Mouse (Mus musculus) erythroblast, embryonic 14.5 days (primary cell): ENCODE data around the gene Mrpl12. TPM values are rescaled to one million over a fixed set of nuclear protein-coding genes. Genes with fewer than 3 reads are reported as not detected.

Experiments used
- H3K27me3 ChIP-seq: 2 replicates; pipeline ENCODE4 v1.6.1; 2012; ENCODE audit warnings: inconsistent platforms; ENCODE audit not compliant: control insufficient read depth
- H3K36me3 ChIP-seq: 2 replicates; pipeline ENCODE4 v1.6.1; 2012; ENCODE audit warnings: mild to moderate bottlenecking, inconsistent platforms; ENCODE audit not compliant: control insufficient read depth
- H3K4me1 ChIP-seq: 2 replicates; pipeline ENCODE4 v1.6.1; 2012; ENCODE audit warnings: inconsistent platforms; ENCODE audit not compliant: control insufficient read depth
- H3K4me3 ChIP-seq: replicated peaks from 2 replicates; pipeline ENCODE3; 2012; ENCODE audit warnings: moderate library complexity, mild to moderate bottlenecking, inconsistent platforms
- H3K9me3 ChIP-seq: 2 replicates; pipeline ENCODE4 v1.6.1; 2012; ENCODE audit warnings: low read length, inconsistent platforms, mixed read lengths; ENCODE audit not compliant: control insufficient read depth
- GATA1 ChIP-seq: IDR thresholded peaks from 2 replicates; pipeline ENCODE4 v1.6.1; 2012; ENCODE audit warnings: low read length, inconsistent platforms, mixed read lengths
- TAL1 ChIP-seq: IDR thresholded peaks from 3 replicates; pipeline ENCODE4 v1.6.1; 2012; ENCODE audit warnings: low read length, inconsistent platforms, mixed read lengths
- polyA plus RNA-seq: library from polyadenylated mRNA; stranded (reverse); fragments of >175 nt; gene quantifications from 2 replicates; pipeline ENCODE4 v1.2.3, GENCODE M21; 2012

The Mrpl12 gene
- polyA plus RNA-seq, 1 experiment = 16.8 TPM

DNA sequence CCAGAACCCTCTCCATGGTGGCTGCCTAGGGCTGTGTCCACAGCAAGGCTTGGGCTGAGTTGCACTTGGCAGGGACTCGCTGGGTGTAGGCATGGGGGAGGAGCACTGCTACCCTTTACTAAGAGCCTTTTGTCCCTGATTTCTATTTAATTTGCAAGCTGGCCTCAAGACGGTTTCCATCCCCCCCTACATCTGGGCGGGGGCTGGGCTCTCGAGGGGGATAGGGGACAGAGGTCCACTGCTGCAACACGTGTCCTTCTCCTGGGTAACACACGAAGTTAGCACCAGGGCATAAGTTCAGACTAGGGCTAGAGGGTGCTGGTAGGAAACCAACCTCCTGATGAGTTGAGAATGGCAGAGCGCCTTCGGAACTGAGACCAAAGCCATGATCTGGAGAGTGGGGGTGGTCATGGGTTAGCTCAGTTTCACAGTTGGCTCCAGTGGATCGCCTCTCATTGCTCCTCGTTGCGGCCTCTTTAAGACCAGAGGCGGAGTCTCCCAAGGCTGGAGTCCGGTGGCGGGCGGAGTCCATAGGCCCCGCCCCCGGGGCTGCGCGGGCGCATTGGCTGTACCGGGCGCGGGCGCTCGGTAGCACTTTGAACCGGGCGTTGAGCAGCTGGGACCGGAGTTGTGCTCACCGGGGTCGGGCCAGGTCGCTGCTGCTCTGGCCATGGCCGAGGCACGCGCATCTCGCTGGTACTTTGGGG lies 7.1 kb downstream of the Mrpl12 start, which contains the start of gene Slc25a10:
TSS of gene Slc25a10 (plus strand) at position 524 of the 707 bp plus-strand sequence.
- peaks cover 71% of the 10 kb centered on the region for H3K36me3 ChIP-seq

DNA sequence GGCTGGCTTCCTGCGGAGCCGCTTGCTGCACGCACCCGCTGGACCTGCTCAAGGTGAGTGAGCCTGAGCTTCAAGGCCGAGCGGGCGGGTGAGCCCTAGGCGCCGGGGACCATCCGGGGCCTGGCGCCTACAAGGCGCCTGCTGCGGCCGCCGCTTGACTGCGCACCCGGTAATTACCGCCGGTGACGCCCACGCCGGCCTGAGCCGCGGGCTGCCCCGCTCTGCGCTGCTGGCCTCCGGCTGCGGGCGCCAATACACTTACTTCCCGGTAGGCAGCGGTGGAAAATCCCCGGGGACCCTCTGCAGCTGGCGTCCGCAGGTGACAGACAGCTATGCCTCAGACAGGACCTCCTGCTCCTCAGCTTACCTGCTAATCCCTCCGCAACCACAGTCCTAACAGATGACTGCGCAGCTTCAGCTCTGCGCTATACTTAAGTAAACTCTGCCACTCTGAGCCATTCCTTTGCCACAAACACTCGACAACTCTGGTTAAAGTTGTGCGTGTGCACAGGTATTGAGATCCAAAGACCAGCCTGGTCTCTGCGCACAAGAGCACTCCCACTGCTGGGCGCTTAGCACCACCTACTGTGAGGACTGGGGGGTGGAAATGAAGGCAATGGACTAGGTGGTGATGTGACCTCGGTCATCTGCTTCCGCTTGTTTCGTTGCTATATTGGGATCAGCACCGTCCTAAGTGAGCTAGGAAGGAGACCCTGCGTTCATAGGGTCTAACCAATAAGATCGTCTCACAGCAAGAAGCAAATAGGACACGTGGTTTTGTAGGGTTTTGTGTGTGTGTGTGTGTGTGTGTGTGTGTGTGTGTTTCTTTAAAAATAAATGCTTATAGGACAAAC lies 7.8 kb downstream of the Mrpl12 start:
- no peaks in the 10 kb centered on the region for H3K27me3 ChIP-seq
- H3K9me3 ChIP-seq = no peaks in the 10 kb centered on the region
- peaks cover 67% of the 10 kb centered on the region for H3K4me1 ChIP-seq
- H3K36me3 ChIP-seq = peaks cover 71% of the 10 kb centered on the region
- peak overlapping the region; percentile 81 for H3K4me3 ChIP-seq
- TF ChIP-seq TAL1 = no peak
- TF ChIP-seq GATA1 = no peak

More for the DNA sequence above, 7.1 kb downstream of the Mrpl12 start, which contains the start of gene Slc25a10:
- TF ChIP-seq GATA1 = no peak
- TF ChIP-seq TAL1 = no peak
- H3K4me3 ChIP-seq = peak within 1 kb of the TSS; percentile 81
- no peaks in the 10 kb centered on the region for H3K27me3 ChIP-seq
- H3K9me3 ChIP-seq = no peaks in the 10 kb centered on the region
- peaks cover 74% of the 10 kb centered on the region for H3K4me1 ChIP-seq

DNA sequence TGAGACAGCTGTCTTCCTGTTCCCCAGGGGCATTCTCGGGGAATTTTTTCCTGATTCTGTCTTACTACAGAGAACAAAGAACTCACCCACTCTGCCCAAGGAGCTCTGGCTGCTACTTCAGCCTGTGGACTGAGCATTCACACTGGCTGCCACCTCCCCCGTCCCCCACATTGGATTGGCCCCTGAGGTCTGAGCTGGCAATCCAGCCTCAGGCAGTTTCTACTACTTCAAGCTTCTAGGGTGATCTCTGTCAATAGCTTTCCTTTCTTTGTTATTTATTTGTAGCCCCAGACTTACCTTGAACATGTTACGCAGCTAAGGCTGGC lies 8.4 kb downstream of the Mrpl12 start:
- H3K4me1 ChIP-seq = peaks cover 61% of the 10 kb centered on the region
- H3K9me3 ChIP-seq = no peaks in the 10 kb centered on the region
- H3K4me3 ChIP-seq = peak overlapping the region; percentile 81
- no peak for TF ChIP-seq TAL1
- no peak for TF ChIP-seq GATA1
- peaks cover 71% of the 10 kb centered on the region for H3K36me3 ChIP-seq
- no peaks in the 10 kb centered on the region for H3K27me3 ChIP-seq

DNA sequence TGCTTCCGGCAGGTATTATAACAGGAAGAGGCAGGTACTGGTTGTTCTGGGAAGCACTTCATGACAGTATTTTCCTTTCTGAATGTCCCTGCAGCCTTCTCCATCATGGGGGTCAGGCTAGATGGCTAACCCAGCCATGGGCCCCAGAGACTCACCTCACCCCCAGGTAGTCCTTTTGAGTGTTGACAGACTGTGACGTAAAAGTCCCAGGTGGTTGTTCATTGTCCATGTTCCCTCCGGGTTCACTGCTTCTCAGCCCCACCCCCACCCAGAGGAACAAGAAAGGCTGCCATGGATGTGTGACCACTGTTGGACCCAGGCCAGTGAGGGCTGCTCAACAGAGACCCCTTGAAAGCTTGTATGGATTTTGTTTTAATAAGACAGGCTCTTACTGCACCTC lies 8.9 kb downstream of the Mrpl12 start:
- peaks cover 58% of the 10 kb centered on the region for H3K4me1 ChIP-seq

DNA sequence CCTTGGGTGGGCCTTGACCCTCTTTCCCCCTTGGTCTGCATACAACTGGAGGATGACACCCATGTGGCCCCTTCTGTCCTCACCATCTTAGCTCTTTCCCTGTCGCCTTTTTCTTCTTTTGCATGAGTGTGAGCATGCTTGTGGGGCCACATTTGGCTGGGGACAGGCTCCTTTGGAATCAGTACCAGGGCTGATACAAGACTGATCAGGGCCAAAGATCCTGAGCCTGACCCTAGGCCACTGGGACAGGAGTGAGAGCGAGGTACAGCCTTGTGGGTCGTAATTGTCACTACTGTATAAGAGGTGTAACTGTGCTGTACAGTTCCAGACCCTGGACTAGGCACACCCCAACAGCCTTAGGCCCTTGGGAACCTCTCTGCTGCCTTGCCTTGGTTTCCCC lies 9.5 kb downstream of the Mrpl12 start:
- Histone ChIP-seq H3K9me3 (no peaks in the 10 kb centered on the region), H3K27me3 (no peaks in the 10 kb centered on the region), H3K4me1 (peaks cover 52% of the 10 kb centered on the region), H3K4me3 (no peak overlapping the region), H3K36me3 (peaks cover 71% of the 10 kb centered on the region)
- TF ChIP-seq GATA1 = no peak

More for the DNA sequence above, 8.9 kb downstream of the Mrpl12 start:
- Histone ChIP-seq H3K4me3 (peak overlapping the region; percentile 81), H3K9me3 (no peaks in the 10 kb centered on the region), H3K27me3 (no peaks in the 10 kb centered on the region), H3K36me3 (peaks cover 71% of the 10 kb centered on the region)
- TF ChIP-seq TAL1 (no peak), GATA1 (no peak)

DNA sequence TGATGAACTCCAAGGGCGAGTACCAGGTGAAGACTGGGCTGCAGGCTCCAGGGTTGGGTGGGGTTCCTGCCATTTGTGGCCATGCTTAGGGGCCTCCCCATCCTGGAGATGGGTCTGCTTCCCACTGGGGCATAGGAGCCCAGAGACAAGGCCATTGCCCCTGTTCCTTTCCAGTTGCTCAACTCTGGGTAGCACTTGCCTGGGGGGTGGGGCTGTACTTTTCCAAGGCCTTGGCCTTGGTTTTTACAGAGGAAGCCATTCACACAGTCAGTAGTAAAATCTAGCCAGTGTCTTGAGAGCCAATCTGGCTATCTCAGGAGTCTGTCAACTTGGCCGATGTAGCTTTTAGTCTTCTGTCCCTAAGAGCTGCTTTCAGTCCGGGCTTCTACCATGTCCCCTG lies 13.0 kb downstream of the Mrpl12 start:
- Histone ChIP-seq H3K36me3 (peaks cover 57% of the 10 kb centered on the region), H3K4me3 (no peak overlapping the region), H3K9me3 (no peaks in the 10 kb centered on the region), H3K27me3 (peaks cover 3% of the 10 kb centered on the region), H3K4me1 (peaks cover 20% of the 10 kb centered on the region)
- no peak for TF ChIP-seq GATA1
- TF ChIP-seq TAL1 = no peak

DNA sequence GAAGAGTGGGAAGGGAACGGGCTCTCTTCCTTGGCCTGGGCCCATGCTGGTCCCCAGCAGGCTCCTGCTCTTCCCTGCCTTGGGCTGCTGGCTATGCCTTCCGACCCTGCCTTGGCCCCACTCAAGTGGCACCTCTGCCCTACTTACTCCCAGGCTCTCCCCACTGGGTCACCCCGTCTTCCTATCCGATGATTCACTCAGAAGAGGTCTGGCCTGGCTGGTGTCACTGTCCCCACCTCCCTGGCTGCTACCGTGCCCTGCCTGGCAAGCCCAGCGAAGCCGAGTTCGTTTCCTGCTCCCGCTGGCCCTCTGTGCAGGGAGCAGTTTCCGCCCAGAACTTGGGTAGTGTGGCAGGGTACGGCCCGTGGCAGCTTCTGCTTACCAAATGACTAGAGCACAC lies 13.8 kb downstream of the Mrpl12 start:
- Histone ChIP-seq H3K4me1 (peaks cover 12% of the 10 kb centered on the region), H3K36me3 (peaks cover 57% of the 10 kb centered on the region), H3K27me3 (peaks cover 3% of the 10 kb centered on the region), H3K4me3 (no peak overlapping the region), H3K9me3 (no peaks in the 10 kb centered on the region)
- TF ChIP-seq GATA1 = no peak
- no peak for TF ChIP-seq TAL1

DNA sequence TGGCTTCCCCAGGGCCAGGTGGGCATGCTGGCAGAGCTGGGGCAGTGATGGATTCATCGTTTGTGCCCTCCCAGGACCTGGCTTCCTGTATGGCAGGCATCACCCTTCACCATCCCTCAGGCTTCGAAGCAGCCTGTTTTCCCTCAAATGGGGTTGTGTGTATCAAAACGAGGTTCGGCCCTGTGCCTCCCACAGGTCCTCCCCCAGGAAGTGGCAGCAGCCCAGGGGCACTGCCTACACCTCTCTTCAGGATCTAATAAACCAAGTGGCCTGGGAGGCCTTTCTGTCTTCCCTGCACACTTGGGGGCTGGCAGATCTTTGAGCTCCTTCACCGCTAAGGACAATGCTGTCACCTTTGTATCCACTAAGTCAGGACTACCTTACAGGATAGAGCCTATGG lies 14.5 kb downstream of the Mrpl12 start:
- H3K36me3 ChIP-seq = peaks cover 54% of the 10 kb centered on the region

DNA sequence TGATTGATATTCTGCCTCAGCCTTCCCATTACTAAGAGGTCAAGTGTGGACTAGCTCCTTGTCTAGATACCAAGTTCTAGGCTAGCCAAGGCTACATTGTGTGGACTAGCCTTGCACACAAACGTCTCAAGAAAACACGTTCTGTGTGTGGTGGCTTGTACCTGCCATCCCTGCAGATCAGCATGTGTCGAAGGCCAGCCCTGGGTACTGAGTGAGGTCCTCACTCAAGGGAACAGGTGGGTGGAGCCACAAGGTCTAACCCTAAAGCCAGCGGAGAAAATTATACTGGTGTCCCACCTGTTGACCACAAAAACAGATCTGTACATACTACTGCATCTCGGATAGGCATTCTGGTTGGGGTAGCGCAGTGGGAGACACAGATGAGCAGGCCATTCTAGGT lies 15.5 kb downstream of the Mrpl12 start:
- H3K4me1 ChIP-seq = peaks cover 3% of the 10 kb centered on the region; the same call in 1 of the 2 replicates
- no peak overlapping the region for H3K4me3 ChIP-seq
- TF ChIP-seq GATA1 = no peak
- TF ChIP-seq TAL1 = no peak
- peaks cover 44% of the 10 kb centered on the region for H3K36me3 ChIP-seq
- peaks cover 3% of the 10 kb centered on the region for H3K27me3 ChIP-seq
- no peaks in the 10 kb centered on the region for H3K9me3 ChIP-seq

More for the DNA sequence above, 14.5 kb downstream of the Mrpl12 start:
- Histone ChIP-seq H3K4me1 (peaks cover 6% of the 10 kb centered on the region; the same call in 1 of the 2 replicates), H3K4me3 (no peak overlapping the region), H3K9me3 (no peaks in the 10 kb centered on the region), H3K27me3 (peaks cover 3% of the 10 kb centered on the region)
- TF ChIP-seq TAL1 (no peak), GATA1 (no peak)
